Mouse (Mus musculus) v-Abl transformed pro-B cells (cell line): ENCODE results near the gene Nlrp4f.

Experiments
- in situ Hi-C, 2 experiments: fragments of 400-800 bp; cut with MboI; formaldehyde crosslinking; loops; one replicate each; pipeline ENCODE4 v1.15.1; 2025; ENCODE audit not compliant: unreplicated experiment in 2 of 2

The Nlrp4f gene

DNA sequence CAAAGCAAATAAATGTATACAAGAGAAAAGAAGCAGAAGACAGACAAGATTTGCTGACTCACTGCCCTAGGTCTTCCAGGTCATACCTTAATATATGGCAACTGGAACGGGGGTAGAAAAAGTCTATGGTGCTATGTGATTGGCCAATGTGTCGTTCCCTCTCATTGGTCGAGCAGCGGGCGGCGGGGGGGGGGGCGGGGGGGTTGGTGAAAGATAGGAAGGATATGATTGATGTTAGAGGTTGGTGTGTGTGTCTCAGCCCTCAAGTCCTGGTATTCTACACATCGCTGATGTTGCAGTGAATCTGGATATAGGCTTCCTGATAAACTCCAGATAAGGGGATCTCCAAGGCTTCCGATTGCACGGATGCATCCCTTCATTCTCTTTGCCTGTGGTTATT, at the start of gene Nlrp4f:
Gene Nlrp4f, minus strand, starts transcription at position 101 of the 400 bp plus-strand sequence.
- in situ Hi-C loops: no loop called here

DNA sequence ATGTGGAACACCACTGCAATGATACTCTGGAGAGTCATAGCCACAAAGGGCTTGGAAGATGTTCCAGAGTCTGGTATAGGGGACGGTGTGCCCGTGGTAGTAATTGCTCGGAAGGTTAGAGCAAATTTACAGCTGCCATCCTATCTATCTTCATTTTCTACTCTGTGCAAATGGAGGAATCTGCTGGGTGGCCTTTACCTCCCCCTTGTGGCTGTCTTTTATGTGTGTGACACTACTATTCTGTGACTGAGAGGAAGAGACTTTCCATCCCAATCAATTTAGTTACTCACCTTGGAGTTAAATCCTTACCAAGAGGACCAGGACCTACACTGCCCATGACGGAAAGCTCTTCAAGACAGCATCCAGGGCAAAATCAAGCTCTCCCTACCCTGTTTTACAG, 37.5 kb upstream of the Nlrp4f start:
- in situ Hi-C loops: loop anchor here in 1 of 2 experiments (5.0 to 10.0 kb wide), 2 partner anchors 34 to 928 kb away; partner anchors contain the start of genes Aaed1 and Zfp369

DNA sequence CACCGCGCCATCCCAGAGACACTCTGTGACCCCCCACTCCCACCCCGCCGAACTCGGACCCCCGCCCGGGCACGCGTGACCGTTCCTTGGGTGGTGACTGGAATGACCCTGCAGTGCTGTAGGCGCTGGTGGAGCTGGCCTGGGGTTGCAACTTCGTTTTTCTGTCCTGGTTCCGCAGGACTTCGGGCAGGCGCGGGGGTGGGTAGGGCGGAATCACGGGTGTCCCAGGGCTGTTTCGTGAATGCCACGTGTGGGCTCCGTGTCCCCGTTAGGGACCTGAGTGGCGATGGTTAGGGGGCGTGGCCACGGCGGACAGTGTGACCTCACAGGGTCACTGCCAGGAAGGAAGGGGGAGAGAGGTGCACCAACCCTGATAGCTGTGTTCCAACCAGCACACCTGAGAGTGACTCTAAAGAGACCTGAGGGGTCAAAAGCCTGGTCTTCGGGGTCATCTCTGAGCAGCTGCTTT, 36.6 kb upstream of the Nlrp4f start:
- in situ Hi-C loops: loop anchor here in 1 of 2 experiments (5.0 to 10.0 kb wide), 2 partner anchors 35 to 928 kb away; partner anchors contain the start of genes Aaed1 and Zfp369

DNA sequence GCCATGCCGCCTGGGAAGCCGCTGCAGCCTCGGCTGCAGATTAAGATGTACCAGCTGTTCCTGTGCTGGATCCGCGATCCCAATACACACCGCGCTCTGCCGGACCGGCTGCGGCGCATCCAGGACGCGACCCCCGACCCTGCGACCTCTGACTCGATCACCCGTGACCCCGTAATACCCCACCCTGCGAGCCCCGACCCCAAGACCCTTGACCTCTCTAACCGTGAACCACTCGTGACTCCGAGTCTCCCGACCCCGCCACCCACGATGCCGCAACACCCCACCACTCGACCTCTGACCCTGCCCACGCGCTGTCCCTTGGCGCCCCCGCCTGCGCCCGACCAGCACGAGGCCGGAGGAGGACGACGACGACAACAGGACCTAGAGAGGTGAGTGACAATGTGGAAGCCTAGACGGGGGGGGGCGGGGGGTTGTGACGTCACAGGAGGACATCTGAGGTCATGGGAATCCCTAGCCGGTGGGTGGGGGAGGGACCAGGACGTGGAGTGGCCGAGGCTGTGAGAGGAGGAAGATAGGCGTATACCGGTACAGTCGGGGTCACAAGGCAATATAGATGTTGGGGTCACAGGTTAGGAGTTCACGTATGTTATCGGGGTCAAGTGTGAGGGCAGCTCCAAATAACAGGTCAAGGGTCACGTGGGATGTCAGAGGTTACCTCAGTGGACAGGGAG, 36.0 kb upstream of the Nlrp4f start:
- in situ Hi-C loops: loop anchor here in 1 of 2 experiments (5.0 to 10.0 kb wide), 2 partner anchors 36 to 927 kb away; partner anchors contain the start of genes Aaed1 and Zfp369

DNA sequence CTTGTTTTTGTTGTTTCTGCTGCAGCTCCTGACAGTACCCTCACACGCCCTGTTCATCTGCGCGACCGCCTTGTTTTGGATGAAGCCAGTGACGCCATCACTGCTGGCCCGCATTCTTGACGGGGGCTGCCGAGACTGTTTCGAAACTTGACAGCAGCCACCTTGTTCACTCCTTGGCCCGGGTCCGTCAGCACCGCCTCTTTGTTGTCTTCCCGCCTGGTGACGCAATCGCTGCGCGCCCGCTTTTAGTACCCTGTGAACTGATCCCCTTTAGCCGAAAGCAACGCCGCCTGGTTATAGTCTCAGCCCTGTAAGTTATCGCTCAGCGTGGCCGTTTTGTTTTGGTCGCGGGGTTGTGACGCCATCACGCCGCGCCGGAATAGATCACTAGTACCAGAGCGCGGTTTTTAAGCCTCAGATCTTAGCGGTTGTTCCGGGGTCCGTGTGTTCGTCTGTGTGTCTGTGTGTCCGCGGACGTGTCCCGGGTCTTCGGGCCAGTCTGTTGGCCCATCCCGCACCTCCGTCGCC, 35.4 kb upstream of the Nlrp4f start:
- in situ Hi-C loops: loop anchor here in 1 of 2 experiments (5.0 to 10.0 kb wide), 2 partner anchors 36 to 926 kb away; partner anchors contain the start of genes Aaed1 and Zfp369

DNA sequence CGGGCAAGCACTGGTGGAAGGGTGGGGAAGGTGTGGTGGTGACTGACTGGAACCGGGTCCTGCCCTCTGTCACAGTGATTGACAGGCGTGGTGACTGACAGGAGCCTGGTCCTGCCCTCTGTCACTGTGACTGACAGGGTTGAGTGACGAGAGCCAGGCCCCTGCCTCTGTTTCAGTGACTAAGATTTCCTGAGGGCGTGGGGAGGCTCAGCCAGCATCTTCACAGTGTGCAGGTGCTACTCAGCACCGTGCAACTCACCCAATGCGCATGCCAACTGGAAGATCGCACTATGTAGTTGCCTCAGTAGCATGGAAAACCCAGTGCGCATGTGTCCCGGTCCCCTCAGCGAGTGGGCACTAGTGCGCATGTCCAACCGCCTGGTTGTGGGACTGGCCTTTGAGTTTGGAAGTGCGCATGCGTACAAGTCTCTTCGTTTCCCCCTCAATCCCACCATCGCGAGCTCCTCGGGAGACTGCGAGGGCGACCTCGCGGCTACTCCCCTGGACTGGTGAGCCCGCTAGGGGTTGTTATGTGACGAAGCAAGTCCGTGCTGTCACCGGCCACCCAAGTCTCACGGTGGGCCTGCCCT, 34.8 kb upstream of the Nlrp4f start:
- in situ Hi-C loops: loop anchor here in 1 of 2 experiments (5.0 to 10.0 kb wide), 2 partner anchors 37 to 926 kb away; partner anchors contain the start of genes Aaed1 and Zfp369

DNA sequence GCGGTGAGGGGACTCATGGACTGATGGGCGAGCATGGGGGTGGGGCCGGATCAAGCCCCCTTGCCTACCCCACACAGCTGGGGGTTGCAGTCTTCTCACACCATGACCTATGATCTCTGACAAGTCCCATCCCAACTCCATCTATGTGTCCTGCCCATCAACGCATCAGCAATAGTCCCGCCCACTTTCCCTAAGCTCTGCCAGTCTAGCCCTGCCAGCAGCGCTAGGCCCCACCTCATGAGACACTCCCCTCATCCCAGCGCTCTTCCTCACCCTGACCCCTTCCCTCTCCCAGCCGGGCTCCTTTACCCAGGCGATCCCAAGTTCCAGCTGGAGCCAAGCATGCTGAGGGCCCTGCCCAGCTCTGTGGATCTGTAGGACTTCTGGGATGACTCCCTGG, 31.4 kb upstream of the Nlrp4f start:
- in situ Hi-C loops: loop anchor here in 1 of 2 experiments (10.0 kb wide), 1 partner anchor 122 kb away; the partner anchor contains the start of gene Mfsd14b

DNA sequence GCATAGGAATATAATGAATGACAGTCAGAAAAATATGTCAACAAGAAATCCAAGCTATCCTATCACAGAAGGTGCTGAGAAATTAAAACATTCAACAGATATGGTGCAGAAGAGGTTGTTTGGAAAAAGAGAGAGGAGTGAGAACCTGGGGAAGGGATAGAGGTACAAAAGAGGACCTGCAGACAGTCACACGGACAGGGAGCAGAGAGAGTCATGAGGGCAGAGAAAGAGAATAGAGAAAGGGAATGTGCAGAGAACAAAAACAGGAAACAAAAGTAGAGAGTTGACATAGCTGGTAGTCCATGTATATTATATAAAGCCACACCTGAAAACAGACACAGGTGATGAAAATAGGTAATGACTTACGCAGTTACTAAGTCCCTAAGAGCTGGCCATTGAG, 20.9 kb upstream of the Nlrp4f start:
- in situ Hi-C loops: no loop called here

DNA sequence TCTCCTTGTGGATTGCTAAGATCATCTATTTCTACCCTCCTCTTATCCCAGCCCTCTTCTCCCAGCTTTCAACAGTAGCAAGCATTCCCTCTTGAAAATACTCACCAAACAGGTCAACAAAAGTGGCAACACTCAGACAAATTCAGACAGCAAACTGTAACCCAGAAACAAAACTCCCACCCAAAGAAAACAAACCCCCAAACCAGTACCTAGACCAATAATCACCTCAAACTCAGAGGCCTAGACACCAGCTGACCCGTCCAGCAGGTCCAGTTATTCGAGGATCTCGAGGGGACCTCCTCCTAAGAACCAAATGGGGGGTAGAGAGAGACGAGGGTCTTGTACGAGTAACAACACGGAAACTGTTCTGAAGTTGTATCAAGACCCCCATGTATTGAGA, 20.2 kb upstream of the Nlrp4f start:
- in situ Hi-C loops: no loop called here

DNA sequence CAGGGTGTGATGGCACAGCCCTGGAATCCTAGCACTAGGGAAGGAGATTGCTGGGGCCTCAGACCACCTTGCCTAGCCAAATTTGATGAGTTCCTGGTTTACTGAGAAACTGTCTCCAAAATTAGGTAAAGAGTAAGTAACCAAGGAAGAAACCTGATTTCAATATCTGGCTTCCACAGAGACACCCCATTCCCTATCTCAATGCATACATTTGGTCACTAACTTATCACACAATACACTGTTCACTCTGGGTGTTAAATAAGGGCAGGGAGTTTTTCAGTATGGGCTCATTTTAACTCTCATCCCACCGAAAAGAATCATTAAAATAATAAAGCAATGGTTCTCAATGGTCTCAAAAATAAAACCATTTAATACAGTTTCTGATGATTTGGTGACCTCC, 5.1 kb downstream of the Nlrp4f start:
- in situ Hi-C loops: no loop called here

DNA sequence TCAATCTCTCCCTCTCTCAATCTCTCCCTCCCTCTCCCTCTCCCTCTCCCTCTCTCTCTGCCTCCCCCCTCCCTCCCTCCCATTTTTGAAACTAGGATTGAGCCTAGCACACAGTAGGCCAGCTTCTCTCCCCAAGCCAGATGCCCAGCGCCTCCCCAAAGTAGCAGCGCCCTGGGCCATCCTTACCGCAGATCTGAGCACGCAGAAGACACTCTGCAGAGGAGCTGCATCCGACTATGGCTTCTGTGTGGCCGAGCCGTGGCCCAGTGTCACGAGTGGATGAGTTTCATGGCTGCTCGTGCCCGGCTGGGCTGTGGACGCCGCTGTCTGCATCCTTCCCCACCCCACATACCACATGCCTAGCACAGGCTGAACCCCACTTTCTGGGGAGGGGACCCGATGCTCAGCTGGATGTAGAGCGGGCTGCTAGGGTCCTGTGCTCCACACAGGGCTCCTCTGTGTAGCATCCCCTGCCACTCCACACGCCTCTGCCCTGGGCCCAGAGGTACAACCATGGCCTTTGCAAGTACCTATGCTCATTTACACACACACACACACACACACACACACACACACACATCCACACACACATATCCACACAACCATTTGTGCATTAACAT, 29.2 kb downstream of the Nlrp4f start:
- in situ Hi-C loops: no loop called here

DNA sequence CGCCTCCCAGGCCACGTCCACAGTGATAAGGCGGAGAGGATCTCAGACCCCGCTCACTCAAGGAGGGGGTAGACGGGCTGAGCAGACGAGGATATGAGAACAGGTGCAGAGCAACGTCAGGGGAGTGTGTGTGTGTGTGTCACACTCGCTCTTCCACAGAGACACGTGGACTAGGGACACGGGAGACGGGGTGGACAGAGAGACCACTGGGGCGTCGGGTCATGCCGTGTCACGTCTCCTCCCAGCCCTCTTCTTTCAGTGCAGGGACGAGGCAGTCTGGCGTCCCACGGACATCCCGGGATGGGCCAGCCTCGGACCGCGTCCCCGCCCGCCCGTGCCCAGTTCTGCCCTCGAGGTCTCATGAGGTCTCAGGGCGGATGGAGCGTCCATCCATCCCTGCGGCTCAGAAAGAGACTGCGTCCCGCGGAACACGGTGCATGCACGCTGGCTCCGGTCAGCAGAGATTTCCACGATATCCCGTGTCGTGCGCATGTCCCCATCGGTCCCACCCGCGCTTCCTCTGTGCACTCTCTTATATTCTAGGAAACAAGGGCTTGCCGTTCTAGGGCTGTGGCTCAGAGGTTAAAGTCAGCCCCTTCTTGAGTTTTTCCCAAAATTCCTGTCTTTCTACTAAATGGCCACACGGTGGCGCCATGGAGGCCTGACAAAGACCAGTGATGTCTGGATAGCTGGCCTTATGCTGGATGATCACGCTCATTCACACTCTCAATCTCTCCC, 29.9 kb downstream of the Nlrp4f start:
- in situ Hi-C loops: no loop called here

DNA sequence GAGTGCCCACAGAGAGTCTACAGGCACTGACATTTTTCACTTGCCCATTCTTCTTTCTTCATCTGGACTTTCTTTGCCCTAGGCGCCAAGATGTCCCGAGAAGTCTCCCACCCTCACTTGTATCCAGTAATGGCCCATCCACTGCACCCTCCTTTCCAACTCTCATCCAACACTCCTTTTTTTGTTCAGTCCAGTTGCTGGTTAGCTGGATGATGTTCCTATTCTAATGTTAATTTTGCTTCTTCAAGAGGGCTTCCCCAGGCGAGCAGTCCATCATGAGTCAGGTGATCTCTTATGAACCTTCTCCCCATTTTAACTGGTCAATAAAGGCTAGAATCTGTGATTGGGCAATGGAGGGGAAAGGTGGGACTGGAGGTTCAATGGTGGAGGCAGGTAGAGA, 31.7 kb downstream of the Nlrp4f start:
- in situ Hi-C loops: no loop called here

DNA sequence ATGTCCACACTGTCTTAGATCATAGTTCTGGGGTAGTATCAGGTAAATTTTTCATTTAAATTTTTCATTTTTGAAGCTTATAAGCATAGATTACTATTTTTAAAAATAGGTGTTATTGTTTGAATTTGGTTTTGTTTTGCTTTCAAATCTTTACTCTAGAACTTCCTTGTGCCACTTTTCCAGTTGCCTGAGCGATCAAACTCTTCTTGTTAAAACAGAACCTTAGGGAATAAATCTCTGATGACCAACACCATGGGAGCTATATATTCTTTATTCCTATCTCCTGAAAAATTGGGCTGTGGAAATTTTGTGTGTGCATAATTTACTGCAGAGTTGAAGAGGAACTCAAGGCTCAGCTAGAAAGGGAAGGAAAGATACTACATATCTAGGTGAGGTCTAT, 55.8 kb downstream of the Nlrp4f start, which contains the start of gene Olfr466:
Gene Olfr466, plus strand, starts transcription at position 301 of the 400 bp plus-strand sequence.
- in situ Hi-C loops: no loop called here

DNA sequence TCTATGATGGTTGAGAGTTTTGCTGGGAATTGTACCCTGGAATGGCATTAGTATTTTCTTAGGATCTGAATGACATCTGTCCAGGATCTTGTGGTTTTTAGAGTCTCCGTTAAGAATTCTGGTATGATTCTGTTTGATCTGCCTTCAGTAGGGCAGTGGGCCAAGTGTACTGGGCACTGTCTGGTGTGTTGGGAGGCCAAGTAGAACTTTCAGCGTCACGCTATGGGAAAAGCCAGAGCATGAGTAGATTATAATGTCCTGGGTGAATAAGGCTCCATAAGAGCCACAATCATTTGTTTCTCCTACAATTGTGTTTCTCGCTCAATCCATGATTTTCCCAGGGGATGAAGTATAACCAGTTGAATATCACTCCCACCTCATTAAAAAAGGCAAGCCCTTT, 68.0 kb downstream of the Nlrp4f start, which contains the start of gene Olfr465-ps1:
Gene Olfr465-ps1, plus strand, starts transcription at position 301 of the 400 bp plus-strand sequence.
- in situ Hi-C loops: loop anchor here in 1 of 2 experiments (10.0 kb wide), 1 partner anchor 693 kb away; no protein-coding TSS in a partner anchor
